Mouse (Mus musculus) liver, embryonic 12.5 days (tissue): ENCODE data around the gene Limch1. TPM values are rescaled to one million over a fixed set of nuclear protein-coding genes. Genes with fewer than 3 reads are reported as not detected.

Experiments used
- ATAC-seq: fragments of 200-750 bp; cut with Nextera tagmentation; 2 replicates; pipeline ENCODE4 v1.8.0; 2017; ENCODE audit warnings: moderate number of reproducible peaks, mild to moderate bottlenecking, moderate library complexity
- H3K27ac ChIP-seq: fragments of 300-500 bp; sonication (generic); 2 replicates; pipeline ENCODE4 v1.5.1; 2016; ENCODE audit warnings: mild to moderate bottlenecking
- H3K27me3 ChIP-seq: fragments of 300-500 bp; sonication (generic); replicated peaks from 2 replicates; pipeline ENCODE4 v1.6.1; 2016; ENCODE audit warnings: mild to moderate bottlenecking, moderate library complexity
- H3K36me3 ChIP-seq: fragments of 300-500 bp; sonication (generic); 2 replicates; pipeline ENCODE4 v1.6.1; 2016; ENCODE audit warnings: mild to moderate bottlenecking, moderate library complexity
- H3K4me1 ChIP-seq: fragments of 300-500 bp; sonication (generic); 2 replicates; pipeline ENCODE4 v1.6.1; 2016
- H3K4me2 ChIP-seq: fragments of 300-500 bp; sonication (generic); 2 replicates; pipeline ENCODE4 v1.6.1; 2016; ENCODE audit warnings: mild to moderate bottlenecking, moderate library complexity
- H3K4me3 ChIP-seq: fragments of 300-500 bp; sonication (generic); 2 replicates; pipeline ENCODE4 v1.5.1; 2016; ENCODE audit warnings: mild to moderate bottlenecking, moderate library complexity
- H3K9ac ChIP-seq: fragments of 300-500 bp; sonication (generic); 2 replicates; pipeline ENCODE4 v1.6.1; 2016; ENCODE audit warnings: mild to moderate bottlenecking, moderate library complexity
- H3K9me3 ChIP-seq: fragments of 300-500 bp; sonication (generic); replicated peaks from 2 replicates; pipeline ENCODE4 v1.6.1; 2016; ENCODE audit warnings: mild to moderate bottlenecking, moderate library complexity
- WGBS: fragments of 180-500 bp; shearing (Covaris S2); methylation state at CpG from one replicate; pipeline ENCODE4 v1.1.7; 2016; ENCODE audit not compliant: insufficient replicate concordance; 5-methylcytosine and 5-hydroxymethylcytosine counted together
- microRNA-seq: library from miRNA; unstranded; fragments of <30 nt; microRNA quantifications from one replicate; pipeline ENCODE4, GENCODE M21; 2017
- polyA plus RNA-seq: library from polyadenylated mRNA; unstranded; fragments of >200 nt; fragmentation: Nextera tagmentation; extraction: Ambion mirVana; gene quantifications from 2 replicates; pipeline ENCODE4 v1.2.1, GENCODE M21; 2016

The Limch1 gene
- polyA plus RNA-seq, 1 experiment from 2014 or later: 3.8 TPM

GRCm38 (mm10) chr5:67099393-67100271, 354.0 kb downstream of the Limch1 start:
- Histone ChIP-seq H3K4me2 (no peak overlapping the region), H3K27me3 (peaks cover 98% of the 10 kb centered on the region), H3K27ac (no peak overlapping the region), H3K4me3 (no peak overlapping the region), H3K9me3 (no peaks in the 10 kb centered on the region), H3K9ac (no peak overlapping the region), H3K36me3 (no peaks in the 10 kb centered on the region), H3K4me1 (peaks cover 8% of the 10 kb centered on the region; the same call in 1 of the 2 replicates)
- WGBS: 2% methylated on average over 32 of the region's 32 CpGs
- ATAC-seq: no peak

- Histone ChIP-seq H3K4me2 (no peak overlapping the region), H3K4me3 (no peak overlapping the region), H3K9ac (no peak overlapping the region), H3K9me3 (no peaks in the 10 kb centered on the region), H3K36me3 (no peaks in the 10 kb centered on the region), H3K27me3 (peaks cover 98% of the 10 kb centered on the region), H3K4me1 (peaks cover 8% of the 10 kb centered on the region; the same call in 1 of the 2 replicates), H3K27ac (no peak overlapping the region)
- WGBS: 3% methylated on average over 34 of the region's 34 CpGs
- no peak for ATAC-seq
Measured at GRCm38 (mm10) chr5:67100564-67101394, 355.2 kb downstream of the Limch1 start.

- Histone ChIP-seq H3K27ac (no peak overlapping the region), H3K4me1 (0 out of 2 replicates have a peak, but pooled peaks cover 3% of the 10 kb centered on the region), H3K4me3 (no peak overlapping the region), H3K36me3 (no peaks in the 10 kb centered on the region), H3K27me3 (peaks cover 98% of the 10 kb centered on the region), H3K9ac (no peak overlapping the region), H3K4me2 (no peak overlapping the region), H3K9me3 (no peaks in the 10 kb centered on the region)
- no peak for ATAC-seq
- 9% methylated on average over 9 of the region's 9 CpGs for WGBS
Measured at GRCm38 (mm10) chr5:67101395-67101760, 355.8 kb downstream of the Limch1 start.

- ATAC-seq: no peak
Measured at GRCm38 (mm10) chr5:67101793-67102600, 356.4 kb downstream of the Limch1 start.

GRCm38 (mm10) chr5:67103016-67103415, 357.4 kb downstream of the Limch1 start:
- H3K4me2 ChIP-seq: no peak overlapping the region
- WGBS: 14% methylated on average over 3 of the region's 3 CpGs
- no peaks in the 10 kb centered on the region for H3K4me1 ChIP-seq
- ATAC-seq: no peak
- no peak overlapping the region for H3K27ac ChIP-seq
- peaks cover 88% of the 10 kb centered on the region for H3K27me3 ChIP-seq
- H3K9ac ChIP-seq: no peak overlapping the region
- H3K9me3 ChIP-seq: no peaks in the 10 kb centered on the region
- H3K4me3 ChIP-seq: no peak overlapping the region
- H3K36me3 ChIP-seq: no peaks in the 10 kb centered on the region

More at GRCm38 (mm10) chr5:67101793-67102600, 356.4 kb downstream of the Limch1 start:
- H3K4me3 ChIP-seq: no peak overlapping the region
- H3K4me1 ChIP-seq: no peaks in the 10 kb centered on the region
- no peak overlapping the region for H3K9ac ChIP-seq
- 7% methylated on average over 28 of the region's 28 CpGs for WGBS
- no peak overlapping the region for H3K27ac ChIP-seq
- H3K27me3 ChIP-seq: peaks cover 98% of the 10 kb centered on the region
- no peaks in the 10 kb centered on the region for H3K9me3 ChIP-seq
- no peaks in the 10 kb centered on the region for H3K36me3 ChIP-seq
- no peak overlapping the region for H3K4me2 ChIP-seq

GRCm38 (mm10) chr5:67106261-67106660, 360.6 kb downstream of the Limch1 start:
- no peak overlapping the region for H3K4me2 ChIP-seq
- H3K27ac ChIP-seq: no peak overlapping the region
- H3K9ac ChIP-seq: no peak overlapping the region
- no peaks in the 10 kb centered on the region for H3K4me1 ChIP-seq
- H3K36me3 ChIP-seq: no peaks in the 10 kb centered on the region
- H3K27me3 ChIP-seq: peaks cover 71% of the 10 kb centered on the region
- H3K4me3 ChIP-seq: no peak overlapping the region
- WGBS: 46% methylated on average over 2 of the region's 2 CpGs
- ATAC-seq: no peak
- H3K9me3 ChIP-seq: no peaks in the 10 kb centered on the region

Small RNAs within 50 kb of the gene (microRNA-seq; reads per million reads assigned to microRNA genes)
- not detected for gene Gm23841

Other genes with a start within 250 kb of the Limch1 start
- gene Apbb2, start 127.0 kb upstream of the Limch1 start, polyA plus RNA-seq: 5.9 and 6.1 TPM in 2 replicates
- gene Uchl1, start 69.7 kb upstream of the Limch1 start, polyA plus RNA-seq: 3.0 and 7.1 TPM in 2 replicates